Mouse (Mus musculus) ovary, adult 10 weeks (tissue): ENCODE measurements around the gene Rab40c. TPM values are rescaled to one million over a fixed set of nuclear protein-coding genes. Genes with fewer than 3 reads are reported as not detected.

ENCODE experiments used
- polyA plus RNA-seq: library from polyadenylated mRNA; stranded (reverse); fragments of 350-450 nt; fragmentation: Illumina TruSeq; extraction: RNeasy Lipid Tissue Mini Kit (QIAGEN cat#74804); gene quantifications from one replicate; pipeline ENCODE4 v1.2.3, GENCODE M21; 2014

The Rab40c gene
- polyA plus RNA-seq: 1.1 TPM

DNA sequence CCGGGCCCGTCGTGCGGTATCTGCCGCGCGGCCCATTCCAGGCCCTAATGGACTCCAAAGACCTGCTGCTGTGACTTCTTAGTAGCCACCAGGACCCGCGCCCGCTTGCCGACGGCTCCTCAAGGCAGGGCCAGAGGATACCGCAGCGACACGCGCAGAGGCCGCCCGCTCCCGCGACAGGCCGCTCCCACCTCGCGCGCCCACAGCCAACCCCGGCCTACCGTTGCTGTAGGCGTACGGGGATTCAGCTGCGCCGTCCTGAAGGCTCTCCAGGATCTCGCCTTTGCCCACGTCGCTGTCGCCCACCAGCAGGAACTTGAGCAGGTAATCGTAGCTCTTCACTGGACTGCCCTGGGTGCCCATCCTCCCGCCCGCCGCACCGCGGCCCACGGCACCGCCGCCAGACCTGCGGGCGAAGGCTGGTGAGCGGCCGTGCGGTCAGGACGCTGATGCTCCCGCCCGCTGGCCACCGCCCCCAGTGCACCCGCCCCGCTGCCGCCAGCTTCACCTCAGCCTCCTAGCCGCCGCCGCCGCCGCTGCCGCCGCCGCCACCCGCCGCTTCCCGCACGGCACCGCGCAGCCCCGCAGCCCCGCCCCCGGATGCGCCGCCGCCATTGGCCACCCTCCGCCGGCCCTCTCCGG lies at the start of gene Rab40c:
Gene Rab40c (minus strand): TSS at position 584 of the 642 bp plus-strand sequence.

DNA sequence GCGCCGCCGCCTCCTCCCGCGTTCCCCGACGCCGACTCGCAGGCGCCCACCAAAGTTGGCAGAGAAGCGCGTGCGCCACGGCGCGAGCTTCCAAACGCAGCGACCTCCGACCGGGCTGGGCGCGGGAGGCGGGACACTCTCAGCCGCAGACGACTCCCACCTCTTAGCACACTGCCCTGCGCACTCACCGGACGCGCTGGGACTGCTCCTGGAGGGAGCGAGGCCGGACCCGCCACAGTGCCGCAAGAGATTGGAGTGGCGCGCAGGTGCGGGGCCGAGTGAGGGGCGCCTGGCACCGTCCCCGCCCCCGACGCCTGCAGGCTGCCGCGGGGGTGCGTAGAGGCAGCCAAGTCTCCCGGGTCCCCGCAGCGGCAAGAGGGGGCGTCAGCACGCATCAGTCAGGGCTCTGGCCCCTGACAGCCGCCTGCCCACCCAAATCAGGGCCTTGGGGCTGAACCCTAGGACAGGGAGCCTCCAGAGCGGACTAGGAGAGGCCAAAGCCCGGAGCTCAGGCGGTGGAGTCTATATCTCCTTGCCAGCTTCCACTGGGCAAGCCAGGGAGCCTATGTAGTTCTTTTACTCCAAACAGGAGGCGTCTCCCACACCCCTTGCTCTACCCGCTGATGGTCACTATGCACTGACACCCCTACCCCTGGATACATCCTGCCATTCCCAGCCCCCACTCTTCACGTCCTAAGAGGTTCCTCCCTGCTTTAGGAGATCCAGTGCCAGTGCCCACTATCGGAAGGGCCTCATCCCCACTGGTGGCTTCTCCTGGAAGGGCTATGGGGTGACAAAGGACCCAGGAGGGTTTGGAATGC lies 32.5 kb upstream of the Rab40c start, which contains the start of gene A930017K11Rik:
Gene A930017K11Rik (minus strand): TSS at position 763 of the 821 bp plus-strand sequence.

GRCm38 (mm10) chr17:25944366-25945163 lies 25.0 kb upstream of the Rab40c start, which contains the start of the genes Pigq and Nhlrc4:
Pigq (minus strand) TSS chr17:25944936.
Nhlrc4 (minus strand) TSS chr17:25944961.

GRCm38 (mm10) chr17:25880196-25880910 lies 39.2 kb downstream of the Rab40c start, which contains the start of gene Wfikkn1:
Wfikkn1 (minus strand) TSS chr17:25880858.

GRCm38 (mm10) chr17:25874721-25875170 lies 44.8 kb downstream of the Rab40c start, which contains the start of gene Mettl26:
Mettl26 (plus strand) TSS chr17:25875074.

DNA sequence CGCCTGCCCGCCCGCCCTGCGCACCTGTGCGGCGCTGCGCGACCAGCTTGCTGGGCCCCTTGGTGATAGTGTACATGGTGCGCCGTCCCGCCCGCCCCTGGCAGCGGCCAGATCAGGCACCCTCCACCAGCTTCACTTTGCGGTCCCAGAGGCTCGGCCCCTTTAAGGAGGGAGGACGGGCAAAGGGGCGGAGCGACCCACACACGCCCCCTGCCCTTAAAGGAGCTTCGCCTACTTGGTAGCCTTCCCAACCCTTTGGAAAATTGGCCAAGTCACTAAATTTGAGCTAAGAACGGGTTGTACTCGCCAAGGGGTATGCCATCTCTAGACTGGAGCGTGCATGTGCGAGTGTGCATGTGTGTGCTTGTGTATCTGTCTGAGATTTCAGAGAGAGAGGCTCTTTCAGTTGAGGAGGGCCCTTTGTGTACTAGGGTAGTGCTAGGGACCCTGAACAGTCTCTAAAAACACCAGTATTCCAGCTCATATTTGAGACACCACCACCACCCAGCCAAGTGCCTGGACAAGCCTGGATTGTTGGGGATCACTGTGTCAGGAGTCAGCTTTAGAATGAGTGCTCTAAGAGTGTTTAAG lies 50.8 kb downstream of the Rab40c start, which contains the start of gene Mcrip2:
Gene Mcrip2 (minus strand): TSS at position 164 of the 591 bp plus-strand sequence.

DNA sequence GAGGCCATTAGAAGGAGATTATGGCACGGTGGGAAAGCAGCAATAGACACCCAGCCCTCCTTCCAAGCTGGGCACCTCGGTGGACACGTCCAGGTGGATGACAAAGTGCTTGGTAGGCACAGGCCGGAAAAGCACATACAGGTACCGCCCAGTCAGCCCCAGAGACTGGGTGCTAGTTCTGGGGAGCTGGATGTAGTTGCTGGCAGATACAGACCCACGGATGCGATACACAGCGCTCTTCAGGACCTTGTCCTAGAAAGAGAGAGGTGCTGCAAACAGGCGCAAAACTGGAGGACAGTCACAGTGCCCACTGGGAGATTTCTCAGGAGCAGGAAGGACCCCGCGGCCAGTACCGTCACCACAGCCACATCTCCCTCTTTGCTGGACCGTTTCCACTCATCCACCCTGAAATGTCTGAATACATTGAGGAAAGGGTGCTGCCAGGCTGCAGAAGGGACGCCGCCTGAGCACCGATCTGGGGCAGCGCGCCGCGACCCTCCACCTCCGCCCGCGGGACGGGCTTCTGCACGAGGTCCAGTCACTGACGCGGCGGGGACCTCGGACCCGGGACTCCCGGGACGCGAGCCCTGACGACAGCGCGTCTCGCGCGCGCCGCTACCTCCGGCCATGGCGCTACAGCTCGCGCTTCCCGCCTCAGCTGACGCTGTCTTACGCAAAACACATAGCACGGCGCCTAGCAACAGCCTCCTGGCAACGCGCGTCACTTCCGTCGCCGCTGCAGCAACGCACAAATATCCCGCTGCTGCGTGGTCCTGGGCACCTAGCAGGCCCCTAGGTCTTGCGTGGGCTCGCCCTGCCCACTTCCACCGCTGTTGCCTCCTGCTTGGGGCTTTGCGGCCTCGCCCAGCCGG lies 58.5 kb downstream of the Rab40c start, which contains the start of gene Wdr90:
Gene Wdr90 (minus strand): TSS at position 670 of the 872 bp plus-strand sequence.

DNA sequence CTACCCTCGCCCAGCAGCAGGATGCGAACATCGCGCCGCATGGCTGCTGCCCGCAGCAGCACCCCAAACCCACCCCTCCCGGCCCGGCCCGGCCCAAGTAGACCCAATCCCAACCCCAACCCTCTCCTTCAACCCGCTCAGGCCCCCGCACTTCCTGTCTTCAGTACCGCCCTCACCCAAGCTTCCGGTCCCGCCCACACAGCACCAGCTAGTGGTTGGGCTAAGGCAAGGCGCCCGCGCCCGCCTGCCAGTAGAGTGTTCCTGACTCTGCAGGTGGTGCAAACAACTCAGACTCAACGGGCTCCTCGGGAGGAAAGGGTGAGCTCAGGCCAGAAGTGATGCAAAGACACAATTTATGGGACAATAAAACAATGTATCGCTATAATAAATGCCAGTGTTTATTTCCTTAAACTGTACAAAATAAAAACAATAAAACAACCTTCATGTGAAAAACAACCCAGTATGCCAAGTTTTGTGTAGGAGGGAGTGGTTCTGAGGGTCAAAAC lies 75.1 kb downstream of the Rab40c start, which contains the start of gene Rhot2:
Gene Rhot2 (minus strand): TSS at position 456 of the 506 bp plus-strand sequence.

GRCm38 (mm10) chr17:25841117-25841880 lies 78.2 kb downstream of the Rab40c start, which contains the start of gene Gm20683:
Gm20683 (minus strand) TSS chr17:25841763.

DNA sequence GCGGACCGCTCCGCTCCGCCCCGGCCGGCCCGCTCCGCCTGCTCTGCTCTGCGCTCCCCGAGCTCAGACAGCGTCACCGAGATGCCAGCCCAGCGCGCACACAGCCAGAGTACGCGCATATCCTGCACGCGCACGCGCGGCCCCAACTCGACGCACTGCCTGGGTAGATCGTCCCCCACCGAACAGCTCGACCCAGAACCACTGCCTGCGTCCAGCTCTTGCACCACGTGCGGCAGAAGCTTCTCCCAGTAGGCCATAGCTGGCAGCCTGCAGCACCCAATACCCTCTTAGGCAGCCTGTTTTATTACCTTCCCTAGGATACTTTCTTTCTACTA lies 82.5 kb downstream of the Rab40c start, which contains the start of gene Rhbdl1:
Gene Rhbdl1 (minus strand): TSS at position 220 of the 335 bp plus-strand sequence.

DNA sequence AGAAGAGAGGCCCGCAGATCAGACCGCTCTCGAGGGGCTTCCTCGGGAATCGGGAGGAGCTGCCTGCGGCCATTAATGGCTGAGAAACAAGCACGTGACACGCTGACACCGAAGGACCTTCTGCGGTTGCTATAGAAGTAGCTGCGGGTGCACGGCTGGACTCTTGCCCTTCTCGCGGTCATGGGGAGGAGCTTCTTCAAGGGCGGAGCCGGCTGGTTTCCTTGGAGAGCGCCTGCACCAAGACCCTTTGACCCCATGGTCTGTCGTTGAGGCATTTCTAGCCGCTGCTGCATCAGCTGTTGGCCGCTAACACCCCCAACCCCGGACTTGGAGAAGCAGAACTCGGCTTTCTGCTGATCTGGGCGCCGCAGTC lies 86.2 kb downstream of the Rab40c start, which contains the start of gene Stub1:
Gene Stub1 (minus strand): TSS at position 114 of the 373 bp plus-strand sequence.

Other genes with a start within 250 kb of the Rab40c start
- gene Gng13, start 202.6 kb downstream of the Rab40c start, polyA plus RNA-seq: not detected
- not detected for gene Chtf18, start 192.3 kb downstream of the Rab40c start, polyA plus RNA-seq
- gene Rpusd1, start 192.1 kb downstream of the Rab40c start, polyA plus RNA-seq: not detected
- gene Mslnl, start 183.7 kb downstream of the Rab40c start, polyA plus RNA-seq: not detected
- 2.0 TPM for gene Msln, start 165.3 kb downstream of the Rab40c start, polyA plus RNA-seq
- 0.80 TPM for gene Narfl, start 146.0 kb downstream of the Rab40c start, polyA plus RNA-seq
- gene Haghl, start 134.1 kb downstream of the Rab40c start, polyA plus RNA-seq: 1.4 TPM
- gene Ccdc78, start 133.1 kb downstream of the Rab40c start, polyA plus RNA-seq: 0.43 TPM
- gene Fam173a, start 126.8 kb downstream of the Rab40c start, polyA plus RNA-seq: not detected
- not detected for gene AC134908.4, start 124.1 kb downstream of the Rab40c start, polyA plus RNA-seq
- 0.26 TPM for gene Metrn, start 122.6 kb downstream of the Rab40c start, polyA plus RNA-seq
- 0.94 TPM for gene Fbxl16, start 110.6 kb downstream of the Rab40c start, polyA plus RNA-seq
- gene Wdr24, start 96.1 kb downstream of the Rab40c start, polyA plus RNA-seq: 0.29 TPM
- gene Jmjd8, start 90.9 kb downstream of the Rab40c start, polyA plus RNA-seq: 1.5 TPM
- gene Stub1, start 86.3 kb downstream of the Rab40c start, polyA plus RNA-seq: 2.7 TPM
- not detected for gene Rhbdl1, start 82.4 kb downstream of the Rab40c start, polyA plus RNA-seq
- gene Gm20683, start 78.0 kb downstream of the Rab40c start, polyA plus RNA-seq: not detected
- 8.3 TPM for gene Rhot2, start 74.9 kb downstream of the Rab40c start, polyA plus RNA-seq
- 1.0 TPM for gene Wdr90, start 58.2 kb downstream of the Rab40c start, polyA plus RNA-seq
- not detected for gene Mcrip2, start 51.0 kb downstream of the Rab40c start, polyA plus RNA-seq
- gene Mettl26, start 44.7 kb downstream of the Rab40c start, polyA plus RNA-seq: 10.6 TPM
- gene Wfikkn1, start 38.9 kb downstream of the Rab40c start, polyA plus RNA-seq: not detected
- gene Pigq, start 25.2 kb upstream of the Rab40c start, polyA plus RNA-seq: 27.4 TPM
- 0.29 TPM for gene Nhlrc4, start 25.2 kb upstream of the Rab40c start, polyA plus RNA-seq
- not detected for gene A930017K11Rik, start 32.8 kb upstream of the Rab40c start, polyA plus RNA-seq
- gene Capn15, start 66.1 kb upstream of the Rab40c start, polyA plus RNA-seq: 0.51 TPM
- 2.5 TPM for gene Rab11fip3, start 149.8 kb upstream of the Rab40c start, polyA plus RNA-seq
- 15.7 TPM for gene Decr2, start 170.6 kb upstream of the Rab40c start, polyA plus RNA-seq
- 2.2 TPM for gene Nme4, start 175.9 kb upstream of the Rab40c start, polyA plus RNA-seq
- gene Tmem8, start 193.6 kb upstream of the Rab40c start, polyA plus RNA-seq: 0.88 TPM
- gene Mrpl28, start 203.8 kb upstream of the Rab40c start, polyA plus RNA-seq: 7.3 TPM
- 22.3 TPM for gene Axin1, start 219.0 kb upstream of the Rab40c start, polyA plus RNA-seq